Mouse (Mus musculus): ENCODE measurements at regions not wholly inside any gene's neighbourhood (a gene's known extent, or its start where the extent isn't known, plus 50 kb on each side); places are given as distances from the start of the nearest gene placed in this dataset.
"Not testable (repeated sequence)": the region's sequence is repeated elsewhere in the genome, so short reads cannot be mapped to it uniquely, and the experiment has no call there.

DNA sequence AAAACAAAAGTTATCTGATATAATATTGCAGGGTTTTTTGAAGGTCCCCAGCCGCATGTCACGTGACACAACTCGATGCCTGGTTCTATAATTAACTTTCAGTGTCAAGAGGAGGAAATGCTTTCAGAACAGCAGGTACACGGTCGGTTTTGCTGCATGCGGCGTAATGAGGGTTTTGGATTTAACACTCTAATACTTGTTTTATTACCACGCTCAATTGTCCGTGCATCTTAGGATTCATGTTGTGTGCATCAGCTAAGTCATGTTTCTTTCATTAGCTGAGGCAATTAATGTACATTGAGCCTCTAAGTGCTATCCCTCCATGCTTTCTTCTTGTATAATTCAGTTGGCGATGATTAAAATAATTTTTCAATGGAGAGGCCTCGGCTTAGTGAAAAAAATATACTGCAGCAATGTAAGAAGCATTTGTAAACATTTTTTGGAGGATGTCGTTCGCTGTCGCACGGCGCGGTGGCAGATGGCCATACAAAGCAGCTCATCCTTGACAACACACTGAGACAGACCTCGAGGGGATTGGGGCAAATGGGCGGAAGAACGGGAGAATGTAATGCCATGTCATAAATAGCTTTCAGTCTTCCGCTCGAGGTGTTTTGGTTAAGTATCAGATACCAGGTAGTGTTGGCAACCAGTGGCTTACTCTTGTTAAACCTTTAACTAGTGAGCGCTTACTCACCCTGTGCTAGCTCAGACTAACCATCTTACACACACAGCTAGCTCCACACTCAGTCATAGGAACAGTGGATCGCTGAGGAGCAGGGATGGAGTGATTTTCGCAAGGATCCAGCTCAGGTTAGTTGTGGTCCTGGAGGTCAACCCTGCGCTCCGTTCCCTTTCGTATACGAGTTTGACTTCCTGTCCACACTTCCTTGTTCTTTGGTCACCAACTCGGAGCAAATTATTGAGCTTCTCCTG lies 130.2 kb upstream of the Rhobtb1 start:
- Histone ChIP-seq H3K4me3 (ENCODE audit: low read depth, low read length) (no peak overlapping the region), H3K36me3 (replicated peaks) (no peaks in the 10 kb centered on the region), H3K27me3 (ENCODE audit: insufficient read depth, low read length) (no peaks in the 10 kb centered on the region), H3K9me3 (replicated peaks) (peaks cover 35% of the 10 kb centered on the region), H3K4me1 (ENCODE audit: insufficient read depth, low read depth, low read length) (no peaks in the 10 kb centered on the region)
- ATAC-seq (ENCODE audit: extremely low read depth, insufficient number of reproducible peaks, low FRiP score, poor library complexity, severe bottlenecking) = no peak
- TF ChIP-seq GATA2 (IDR thresholded peaks at IDR 0.05; ENCODE audit: borderline replicate concordance, low read depth, low read length) = no peak
- no peak for TF ChIP-seq GATA1 (IDR thresholded peaks at IDR 0.05; ENCODE audit: borderline replicate concordance, low read length)
- TF ChIP-seq TAL1 (conservative IDR thresholded peaks at IDR 0.05; ENCODE audit: low read depth, low read length) = no peak
- TF ChIP-seq POLR2AphosphoS5 (IDR thresholded peaks at IDR 0.05; ENCODE audit: insufficient replicate concordance, low read depth, low read length) = no peak
- no peak for TF ChIP-seq CTCF (IDR thresholded peaks at IDR 0.05; ENCODE audit: low read depth, low read length)
- DNase-seq (ENCODE audit: low spot score) = no peak

DNA sequence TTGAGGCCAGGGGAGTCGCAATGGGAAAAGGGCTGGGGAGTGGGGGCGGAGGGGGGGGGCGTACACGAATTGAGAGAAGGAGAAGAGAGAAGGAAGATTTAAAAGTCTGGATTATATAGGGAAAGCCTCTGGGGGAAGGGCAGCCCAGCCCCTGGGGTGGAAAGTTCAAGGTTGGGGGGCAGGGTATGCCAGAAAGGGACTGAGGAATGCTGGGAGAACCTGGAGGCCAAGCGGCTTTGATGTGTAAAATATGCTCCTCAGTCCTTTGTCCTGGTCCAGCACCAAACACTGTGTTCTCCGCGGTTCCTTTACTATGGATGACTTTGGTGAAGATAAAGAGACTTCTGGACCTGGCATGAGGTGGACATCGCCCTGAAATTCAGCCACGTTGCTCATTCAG lies 117.8 kb upstream of the Rhobtb1 start:
- no peaks in the 10 kb centered on the region for H3K27me3 ChIP-seq (ENCODE audit: insufficient read depth, low read length)
- peaks cover 18% of the 10 kb centered on the region for H3K9me3 ChIP-seq (replicated peaks)
- DNase-seq (ENCODE audit: low spot score) (no peak), ATAC-seq (ENCODE audit: extremely low read depth, insufficient number of reproducible peaks, low FRiP score, poor library complexity, severe bottlenecking) (no peak)
- H3K4me1 ChIP-seq (ENCODE audit: insufficient read depth, low read depth, low read length) = no peaks in the 10 kb centered on the region
- TF ChIP-seq GATA2 (IDR thresholded peaks at IDR 0.05; ENCODE audit: borderline replicate concordance, low read depth, low read length) (no peak), GATA1 (IDR thresholded peaks at IDR 0.05; ENCODE audit: borderline replicate concordance, low read length) (no peak), POLR2AphosphoS5 (IDR thresholded peaks at IDR 0.05; ENCODE audit: insufficient replicate concordance, low read depth, low read length) (no peak), CTCF (IDR thresholded peaks at IDR 0.05; ENCODE audit: low read depth, low read length) (no peak), TAL1 (conservative IDR thresholded peaks at IDR 0.05; ENCODE audit: low read depth, low read length) (no peak)
- no peaks in the 10 kb centered on the region for H3K36me3 ChIP-seq (replicated peaks)
- no peak overlapping the region for H3K4me3 ChIP-seq (ENCODE audit: low read depth, low read length)

DNA sequence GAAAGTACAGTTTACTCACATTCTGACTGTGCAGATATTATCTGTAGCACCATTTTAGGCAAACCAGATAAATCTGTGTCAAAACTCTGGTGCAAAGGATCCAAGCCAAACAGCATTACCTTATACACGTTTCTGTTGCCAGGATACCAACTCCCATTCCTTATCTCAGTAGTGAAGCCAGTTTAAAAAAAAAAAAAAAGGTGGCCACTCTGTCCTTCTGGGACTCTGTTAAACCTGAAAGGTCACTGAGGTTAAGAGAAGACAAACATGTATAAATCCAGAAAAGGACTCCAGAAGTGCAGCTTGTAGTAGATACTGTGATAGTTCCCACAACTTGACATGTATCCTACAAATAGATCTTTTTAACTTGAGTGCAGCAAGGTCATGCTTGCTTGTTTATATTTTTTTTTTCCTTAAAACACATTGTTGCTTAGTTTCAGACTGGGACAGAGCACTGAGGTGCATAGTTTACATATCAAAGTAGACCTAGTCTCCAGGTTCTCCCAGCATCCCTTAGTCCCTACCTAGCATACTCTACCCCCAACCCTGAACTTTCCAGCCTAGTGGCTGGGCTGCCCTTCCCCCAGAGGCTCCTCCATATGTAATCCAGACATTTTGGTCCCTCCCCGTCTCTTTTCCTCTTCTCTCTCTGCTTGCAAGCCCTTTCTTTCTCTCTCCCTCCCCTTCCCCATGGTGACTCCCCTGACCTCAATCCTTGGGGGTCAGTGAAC lies 116.7 kb upstream of the Rhobtb1 start:
- no peak for ATAC-seq (ENCODE audit: extremely low read depth, insufficient number of reproducible peaks, low FRiP score, poor library complexity, severe bottlenecking)
- H3K9me3 ChIP-seq (replicated peaks) = peaks cover 24% of the 10 kb centered on the region
- TF ChIP-seq CTCF (IDR thresholded peaks at IDR 0.05; ENCODE audit: low read depth, low read length) (no peak), GATA2 (IDR thresholded peaks at IDR 0.05; ENCODE audit: borderline replicate concordance, low read depth, low read length) (no peak), TAL1 (conservative IDR thresholded peaks at IDR 0.05; ENCODE audit: low read depth, low read length) (no peak), POLR2AphosphoS5 (IDR thresholded peaks at IDR 0.05; ENCODE audit: insufficient replicate concordance, low read depth, low read length) (no peak), GATA1 (IDR thresholded peaks at IDR 0.05; ENCODE audit: borderline replicate concordance, low read length) (no peak)
- H3K4me1 ChIP-seq (ENCODE audit: insufficient read depth, low read depth, low read length) = no peaks in the 10 kb centered on the region
- no peaks in the 10 kb centered on the region for H3K27me3 ChIP-seq (ENCODE audit: insufficient read depth, low read length)
- no peaks in the 10 kb centered on the region for H3K36me3 ChIP-seq (replicated peaks)
- DNase-seq (ENCODE audit: low spot score) = no peak
- H3K4me3 ChIP-seq (ENCODE audit: low read depth, low read length) = no peak overlapping the region

DNA sequence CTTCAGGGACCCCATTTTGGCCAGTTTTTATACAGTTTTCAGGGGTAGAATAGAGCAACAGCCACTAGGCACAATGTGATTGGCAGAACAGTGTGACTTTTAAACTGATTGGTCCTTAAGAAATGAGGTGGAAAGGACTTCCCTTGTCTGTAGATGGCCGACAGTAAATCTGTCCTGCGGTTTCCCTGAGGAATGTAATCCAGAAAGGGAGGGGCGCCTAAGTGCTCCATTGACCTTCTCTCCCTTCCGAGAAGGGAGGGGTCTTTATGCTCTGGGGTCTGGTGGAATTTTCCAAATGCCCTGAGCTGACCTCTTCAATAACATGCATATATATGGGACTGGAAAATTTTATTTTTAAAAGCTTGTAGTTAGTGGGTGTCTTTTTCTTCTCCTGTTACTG lies 115.7 kb upstream of the Rhobtb1 start:
- H3K36me3 ChIP-seq (replicated peaks); DNase-seq (ENCODE audit: low spot score); H3K4me1 ChIP-seq (ENCODE audit: insufficient read depth, low read depth, low read length); H3K27me3 ChIP-seq (ENCODE audit: insufficient read depth, low read length); H3K4me3 ChIP-seq (ENCODE audit: low read depth, low read length); ATAC-seq (ENCODE audit: extremely low read depth, insufficient number of reproducible peaks, low FRiP score, poor library complexity, severe bottlenecking): not testable (repeated sequence)
- peaks cover 25% of the 10 kb centered on the region for H3K9me3 ChIP-seq (replicated peaks)

DNA sequence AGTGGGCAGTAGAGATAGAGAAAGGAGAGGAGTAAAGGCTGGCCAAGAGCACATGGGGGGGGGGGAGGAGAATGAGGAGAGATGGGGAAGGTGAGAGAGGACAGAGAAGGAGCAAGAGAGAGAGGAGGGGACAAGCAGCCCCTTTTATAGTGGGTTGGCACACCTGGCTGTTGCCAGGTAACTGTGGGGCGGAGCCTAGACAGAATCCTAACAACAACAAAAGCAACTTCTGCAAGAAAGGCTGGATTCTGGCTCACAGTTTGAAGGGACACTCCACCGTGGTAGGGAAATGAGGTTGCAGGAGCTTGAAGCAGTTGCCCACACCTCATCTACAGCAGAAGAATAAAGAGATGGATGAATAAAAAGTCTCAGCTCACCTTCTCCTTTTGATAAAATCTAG lies 115.1 kb upstream of the Rhobtb1 start:
- no peak for TF ChIP-seq GATA2 (IDR thresholded peaks at IDR 0.05; ENCODE audit: borderline replicate concordance, low read depth, low read length)
- no peak for TF ChIP-seq CTCF (IDR thresholded peaks at IDR 0.05; ENCODE audit: low read depth, low read length)
- TF ChIP-seq GATA1 (IDR thresholded peaks at IDR 0.05; ENCODE audit: borderline replicate concordance, low read length) = no peak
- TF ChIP-seq POLR2AphosphoS5 (IDR thresholded peaks at IDR 0.05; ENCODE audit: insufficient replicate concordance, low read depth, low read length) = no peak
- no peak for TF ChIP-seq TAL1 (conservative IDR thresholded peaks at IDR 0.05; ENCODE audit: low read depth, low read length)
- DNase-seq (ENCODE audit: low spot score) = no peak
- no peak overlapping the region for H3K4me3 ChIP-seq (ENCODE audit: low read depth, low read length)
- H3K27me3 ChIP-seq (ENCODE audit: insufficient read depth, low read length) = no peaks in the 10 kb centered on the region
- ATAC-seq (ENCODE audit: extremely low read depth, insufficient number of reproducible peaks, low FRiP score, poor library complexity, severe bottlenecking) = no peak
- H3K36me3 ChIP-seq (replicated peaks) = no peaks in the 10 kb centered on the region
- H3K4me1 ChIP-seq (ENCODE audit: insufficient read depth, low read depth, low read length) = no peaks in the 10 kb centered on the region
- H3K9me3 ChIP-seq (replicated peaks) = peaks cover 26% of the 10 kb centered on the region

DNA sequence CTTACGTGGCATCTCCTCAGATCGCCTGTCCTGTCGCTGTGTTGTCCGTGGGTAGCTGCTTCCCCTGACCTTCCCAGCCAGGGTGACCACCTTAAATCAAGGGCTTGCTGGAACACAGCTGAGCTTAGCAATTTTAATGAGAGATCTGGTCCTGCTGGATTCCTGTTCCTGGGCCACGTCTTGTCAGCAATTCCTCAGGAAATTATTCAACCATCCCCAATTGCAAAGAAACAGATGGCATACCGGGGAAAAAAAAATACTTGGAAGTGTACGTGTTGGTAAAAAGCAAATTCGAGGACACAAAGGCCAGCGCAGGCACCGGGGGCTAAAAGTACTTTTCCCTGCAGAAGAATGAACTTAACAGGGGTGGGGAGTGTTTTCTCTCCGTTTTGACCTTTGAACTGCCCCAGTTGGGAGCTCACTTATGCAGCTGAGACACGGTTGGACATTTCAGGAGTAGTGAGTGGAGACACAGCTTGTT lies 107.0 kb upstream of the Rhobtb1 start:
- no peak for TF ChIP-seq CTCF (IDR thresholded peaks at IDR 0.05; ENCODE audit: low read depth, low read length)
- no peak for TF ChIP-seq TAL1 (conservative IDR thresholded peaks at IDR 0.05; ENCODE audit: low read depth, low read length)
- no peak for TF ChIP-seq POLR2AphosphoS5 (IDR thresholded peaks at IDR 0.05; ENCODE audit: insufficient replicate concordance, low read depth, low read length)
- Histone ChIP-seq H3K27me3 (ENCODE audit: insufficient read depth, low read length) (no peaks in the 10 kb centered on the region), H3K9me3 (replicated peaks) (peaks cover 45% of the 10 kb centered on the region), H3K4me1 (ENCODE audit: insufficient read depth, low read depth, low read length) (no peaks in the 10 kb centered on the region), H3K36me3 (replicated peaks) (no peaks in the 10 kb centered on the region), H3K4me3 (ENCODE audit: low read depth, low read length) (no peak overlapping the region)
- ATAC-seq (ENCODE audit: extremely low read depth, insufficient number of reproducible peaks, low FRiP score, poor library complexity, severe bottlenecking) (no peak), DNase-seq (ENCODE audit: low spot score) (no peak)

Data from G1E (cell line).